Mouse (Mus musculus) layer of hippocampus, adult 9-11 months (tissue): ENCODE results near the gene Slc35f3.
A peak's percentile ranks its signal among the peaks of the same experiment; 100 is the strongest.

Experiments
- DNase-seq: peaks from one replicate; pipeline ENCODE4 v3.0.0; 2022

Slc35f3 gene

GRCm38 (mm10) chr8:126422174-126422919 lies 124.0 kb downstream of the Slc35f3 start, which contains the start of gene Coa6:
TSS of gene Coa6 (plus strand) at chr8:126422515.
- DNase-seq = peak; percentile 97

GRCm38 (mm10) chr8:126422920-126423300 lies 124.6 kb downstream of the Slc35f3 start:
- DNase-seq = peak; percentile 33

- DNase-seq = no peak
These were observed 125.8 kb downstream of the Slc35f3 start for GRCm38 (mm10) chr8:126424163-126424562.

GRCm38 (mm10) chr8:126424946-126425345 lies 126.6 kb downstream of the Slc35f3 start:
- no peak for DNase-seq

- no peak for DNase-seq
These were observed 131.3 kb downstream of the Slc35f3 start for GRCm38 (mm10) chr8:126429635-126430034.

- peak; percentile 43 for DNase-seq
These were observed 135.5 kb downstream of the Slc35f3 start for GRCm38 (mm10) chr8:126433827-126434226.

GRCm38 (mm10) chr8:126438937-126439336 lies 140.6 kb downstream of the Slc35f3 start:
- DNase-seq = no peak
